Mouse (Mus musculus) ES-E14 (cell line): Measurements from ENCODE around the gene Neurl4. TPM values are rescaled to one million over a fixed set of nuclear protein-coding genes. Genes with fewer than 3 reads are reported as not detected.

Source experiments
- DNase-seq: peaks from one replicate; pipeline ENCODE4 v3.0.0-alpha.2; 2013; ENCODE audit warnings: low read depth, low spot score
- H3K27ac ChIP-seq: 2 replicates; pipeline ENCODE4 v1.5.1; 2012; ENCODE audit warnings: low read depth, mild to moderate bottlenecking, low read length, moderate library complexity, mixed read lengths; ENCODE audit not compliant: poor library complexity, insufficient read depth, severe bottlenecking
- H3K36me3 ChIP-seq: 2 replicates; pipeline ENCODE4 v1.6.1; 2012; ENCODE audit warnings: mild to moderate bottlenecking, low read length, moderate library complexity, mixed read lengths; ENCODE audit not compliant: control insufficient read depth, poor library complexity, insufficient read depth, severe bottlenecking
- H3K4me1 ChIP-seq, 2 experiments: fragments of 150-350 bp in 1 of 2; sonication (generic) in 1 of 2; 2 replicates each; pipeline ENCODE4 v1.6.1; 2012; ENCODE audit warnings: low read length in 2 of 2, mild to moderate bottlenecking in 1 of 2, mixed read lengths in 1 of 2; ENCODE audit not compliant: control insufficient read depth in 2 of 2, insufficient read depth in 2 of 2, poor library complexity in 1 of 2
- H3K4me3 ChIP-seq, 2 experiments: fragments of 150-350 bp in 1 of 2; sonication (generic) in 1 of 2; 2 replicates each; pipeline ENCODE4 v1.5.1; 2012; ENCODE audit warnings: low read length in 2 of 2, low read depth in 1 of 2, mild to moderate bottlenecking in 1 of 2, mixed read lengths in 1 of 2; ENCODE audit not compliant: insufficient read depth in 1 of 2, poor library complexity in 1 of 2, severe bottlenecking in 1 of 2
- H3K9ac ChIP-seq: 2 replicates; pipeline ENCODE4 v1.6.1; 2012; ENCODE audit warnings: low read depth, mild to moderate bottlenecking, low read length, mixed read lengths; ENCODE audit not compliant: poor library complexity, insufficient read depth, severe bottlenecking
- H3K9me3 ChIP-seq: fragments of 150-350 bp; sonication (generic); 2 replicates; pipeline ENCODE4 v1.6.1; 2012; ENCODE audit warnings: low read depth, mild to moderate bottlenecking, low read length; ENCODE audit not compliant: control insufficient read depth, insufficient read depth
- CHD2 ChIP-seq: IDR thresholded peaks from 2 replicates; pipeline ENCODE4 v1.6.1; 2014; ENCODE audit warnings: mild to moderate bottlenecking, low read depth, low read length, inconsistent platforms
- HCFC1 ChIP-seq: IDR thresholded peaks from 2 replicates; pipeline ENCODE4 v1.6.1; 2012; ENCODE audit warnings: low read length, inconsistent platforms, borderline replicate concordance; ENCODE audit not compliant: insufficient read depth
- MAFK ChIP-seq: IDR thresholded peaks from 2 replicates; pipeline ENCODE4 v1.6.1; 2014; ENCODE audit warnings: mild to moderate bottlenecking, low read depth, low read length, inconsistent platforms; ENCODE audit not compliant: insufficient read depth
- ZC3H11A ChIP-seq: IDR thresholded peaks from 2 replicates; pipeline ENCODE4 v1.6.1; 2012; ENCODE audit warnings: low read depth, mild to moderate bottlenecking, inconsistent platforms, low read length, borderline replicate concordance
- ZNF384 ChIP-seq: IDR thresholded peaks from 2 replicates; pipeline ENCODE4 v1.6.1; 2012; ENCODE audit warnings: low read depth, low read length, inconsistent platforms
- in situ Hi-C, 2 experiments: fragments of 600-800 bp; cut with MboI; formaldehyde crosslinking; loops; one replicate each; pipeline ENCODE4 v1.15.1; 2025; ENCODE audit warnings: low sequenced_read_pairs in 2 of 2, inconsistent platforms in 1 of 2; ENCODE audit not compliant: unreplicated experiment in 2 of 2
- total RNA-seq: library from RNA; depleted of rRNA; stranded (reverse); fragments of 300-350 nt; gene quantifications from 2 replicates; pipeline ENCODE4 v1.2.3, GENCODE M21; 2012

The Neurl4 gene
- total RNA-seq, 1 experiment: 66.3 TPM

- Histone ChIP-seq H3K36me3 (no peaks in the 10 kb centered on the region), H3K27ac (no peak overlapping the region), H3K9ac (no peak overlapping the region), H3K4me1 (peaks cover 0 to 24% of the 10 kb centered on the region in 2 experiments; a peak in 2 of 4 replicates), H3K9me3 (no peaks in the 10 kb centered on the region), H3K4me3 (no peak overlapping the region)
- TF ChIP-seq ZNF384: no peak
- TF ChIP-seq CHD2: no peak
- TF ChIP-seq HCFC1: no peak
- no peak for TF ChIP-seq MAFK
- TF ChIP-seq ZC3H11A: no peak
- DNase-seq: no peak
- in situ Hi-C loops: loop anchor here in 1 of 2 experiments (10.0 kb wide), 1 partner anchor 277 kb away; the partner anchor contains the start of gene Slc16a11
These were observed 37.0 kb downstream of the Neurl4 start for GRCm38 (mm10) chr11:69937834-69938233.

DNA sequence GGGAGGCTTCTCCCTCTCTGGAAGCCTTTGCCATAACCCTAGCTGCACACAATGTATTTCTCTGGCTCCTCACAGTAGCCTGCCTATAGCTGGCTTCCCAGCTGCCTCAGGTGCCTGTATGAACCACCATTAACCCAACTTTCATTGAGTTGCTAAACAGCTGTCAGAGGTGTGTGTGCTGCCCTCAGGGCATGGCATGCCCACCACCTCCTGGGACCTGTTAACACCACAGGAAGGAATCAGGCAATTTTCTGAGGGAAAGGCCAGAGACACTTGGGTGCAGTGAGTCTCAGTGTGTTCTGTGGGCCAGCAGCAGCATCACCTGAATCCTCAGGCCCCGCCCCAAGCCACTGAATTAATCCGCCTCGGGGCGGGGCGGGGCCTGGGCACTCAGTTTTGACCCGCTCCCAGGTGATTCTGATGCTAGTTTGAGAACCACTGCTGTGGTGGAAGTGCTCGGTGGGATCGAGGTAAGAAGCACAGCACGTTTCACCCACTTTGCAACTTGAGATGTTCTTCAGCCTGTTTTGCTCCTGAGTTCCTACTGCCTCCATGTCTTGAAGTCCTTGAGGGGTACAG, 37.6 kb downstream of the Neurl4 start:
- Histone ChIP-seq H3K27ac (no peak overlapping the region), H3K4me3 (no peak overlapping the region), H3K9me3 (no peaks in the 10 kb centered on the region), H3K4me1 (peaks cover 0 to 24% of the 10 kb centered on the region in 2 experiments; a peak in 2 of 4 replicates), H3K36me3 (no peaks in the 10 kb centered on the region), H3K9ac (no peak overlapping the region)
- no peak for TF ChIP-seq ZC3H11A
- no peak for TF ChIP-seq ZNF384
- no peak for TF ChIP-seq HCFC1
- TF ChIP-seq CHD2: no peak
- TF ChIP-seq MAFK: no peak
- DNase-seq: no peak
- in situ Hi-C loops: loop anchor here in 1 of 2 experiments (10.0 kb wide), 1 partner anchor 276 kb away; the partner anchor contains the start of gene Slc16a11

- Histone ChIP-seq H3K9ac (no peak overlapping the region), H3K4me1 (peaks cover 0 to 24% of the 10 kb centered on the region in 2 experiments; a peak in 2 of 4 replicates), H3K4me3 (no peak overlapping the region), H3K9me3 (no peaks in the 10 kb centered on the region), H3K27ac (no peak overlapping the region), H3K36me3 (no peaks in the 10 kb centered on the region)
- in situ Hi-C loops: loop anchor here in 1 of 2 experiments (10.0 kb wide), 1 partner anchor 276 kb away; the partner anchor contains the start of gene Slc16a11
- TF ChIP-seq MAFK: no peak
- no peak for TF ChIP-seq ZNF384
- no peak for TF ChIP-seq ZC3H11A
- no peak for TF ChIP-seq CHD2
- no peak for TF ChIP-seq HCFC1
- no peak for DNase-seq
These were observed 38.3 kb downstream of the Neurl4 start for GRCm38 (mm10) chr11:69939181-69939580.

- Histone ChIP-seq H3K9ac (no peak overlapping the region), H3K27ac (no peak overlapping the region), H3K4me1 (peaks cover 0 to 24% of the 10 kb centered on the region in 2 experiments; a peak in 2 of 4 replicates), H3K36me3 (no peaks in the 10 kb centered on the region; the same call in 1 of the 2 replicates), H3K4me3 (no peak overlapping the region), H3K9me3 (no peaks in the 10 kb centered on the region)
- TF ChIP-seq CHD2 (no peak), ZNF384 (no peak), HCFC1 (no peak), MAFK (no peak), ZC3H11A (no peak)
- DNase-seq: no peak
- in situ Hi-C loops: loop anchor here in 1 of 2 experiments (10.0 kb wide), 1 partner anchor 275 kb away; the partner anchor contains the start of gene Slc16a11
These were observed 38.9 kb downstream of the Neurl4 start for GRCm38 (mm10) chr11:69939731-69940130.
